ENCODE assay signal across 14 mouse cellular contexts in the genomic region with DNA sequence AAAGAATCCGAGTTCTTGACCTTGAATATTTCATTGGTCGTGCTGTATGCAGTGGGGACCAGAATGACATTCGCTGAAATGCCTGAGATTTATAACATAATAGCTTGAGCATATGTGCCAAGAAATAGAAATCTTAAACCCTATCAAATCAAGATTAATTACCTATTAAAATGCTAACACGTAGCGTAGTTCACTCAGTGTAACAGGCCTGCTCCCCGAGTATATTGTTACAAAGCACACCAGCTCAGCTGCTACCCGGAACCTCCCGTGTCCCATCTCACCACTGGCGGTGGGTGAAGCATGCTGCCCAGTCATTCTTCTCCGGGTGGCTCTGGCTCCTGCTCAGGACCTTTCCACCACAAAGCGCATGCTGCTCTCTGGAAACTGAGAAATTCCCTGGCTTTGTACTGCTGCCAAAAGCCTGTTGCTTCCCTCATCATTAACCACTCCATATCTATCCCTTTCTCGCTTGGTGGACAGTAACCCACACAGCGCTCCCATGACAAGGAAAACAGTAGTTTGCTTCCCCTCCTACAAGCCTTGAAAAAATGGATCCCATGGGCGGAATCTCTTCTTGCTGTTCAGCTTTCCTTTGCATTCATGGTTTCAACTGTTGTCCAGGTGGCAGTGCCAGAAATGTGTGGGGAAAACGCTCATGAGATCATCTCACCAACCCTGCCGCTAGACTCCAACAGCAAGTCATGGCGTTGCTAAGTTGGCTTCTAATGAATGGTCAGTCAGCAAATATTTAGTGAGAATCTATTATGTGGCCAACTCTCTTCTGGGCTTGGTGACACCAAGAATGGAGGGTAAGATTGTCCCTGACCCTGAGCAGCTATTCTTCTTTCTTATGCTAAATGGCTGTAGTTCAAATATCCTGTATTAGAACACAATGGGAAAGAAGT.
DNase-seq lines count a peak whose midpoint lies in the region; ATAC-seq lines count a peak whose summit lies in the region.
"Had no signal": no experiment of that assay in that cellular context is flagged by ENCODE, and none has a peak within 500 bp of the region (broad histone marks: within the 10 kb centered on the region; RNA-seq: fewer than 3 reads in every experiment).

No protein-coding gene starts in this region.

- no peaks in the 10 kb centered on the region for H3K9me3 ChIP-seq in kidney, embryonic 15.5 days (replicated peaks)
- H3K9me3 ChIP-seq in midbrain, embryonic 14.5 days (ENCODE audit: control insufficient read depth, low read length), result no peaks in the 10 kb centered on the region
- no peaks in the 10 kb centered on the region for H3K9me3 ChIP-seq in midbrain, embryonic 13.5 days
- H3K9me3 ChIP-seq in hindbrain, embryonic 13.5 days, result no peaks in the 10 kb centered on the region
- H3K9me3 ChIP-seq in neural tube, embryonic 13.5 days, result no peaks in the 10 kb centered on the region
- no peaks in the 10 kb centered on the region for H3K9me3 ChIP-seq in embryonic facial prominence, embryonic 10.5 days
- H3K9me3 ChIP-seq: midbrain, embryonic 12.5 days had no signal

- H3K4me3 ChIP-seq in kidney, embryonic 15.5 days (replicated peaks), result no peak overlapping the region
- H3K4me3 ChIP-seq in midbrain, embryonic 14.5 days (replicated peaks; ENCODE audit: low read depth, low read length), result no peak overlapping the region
- H3K4me3 ChIP-seq in midbrain, embryonic 13.5 days (replicated peaks), result no peak overlapping the region
- H3K4me3 ChIP-seq in hindbrain, embryonic 13.5 days, result no peak overlapping the region
- no peak overlapping the region for H3K4me3 ChIP-seq in neural tube, embryonic 13.5 days
- no peak overlapping the region for H3K4me3 ChIP-seq in embryonic facial prominence, embryonic 10.5 days
- H3K4me3 ChIP-seq: erythroblast, embryonic 14.5 days; heart, adult 2 months; midbrain, embryonic 12.5 days had no signal

- H3K27ac ChIP-seq in kidney, embryonic 15.5 days, result peak overlapping the region; percentile 73
- H3K27ac ChIP-seq in midbrain, embryonic 14.5 days (replicated peaks; ENCODE audit: low read depth, low read length), result no peak overlapping the region; the same call in 1 of the 2 replicates
- no peak overlapping the region for H3K27ac ChIP-seq in midbrain, embryonic 13.5 days
- H3K27ac ChIP-seq in hindbrain, embryonic 13.5 days, result peak overlapping the region; percentile 31; the same call in 1 of the 2 replicates
- H3K27ac ChIP-seq in neural tube, embryonic 13.5 days (replicated peaks), result peak overlapping the region; percentile 57
- H3K27ac ChIP-seq in embryonic facial prominence, embryonic 10.5 days (replicated peaks), result no peak overlapping the region; the same call in 1 of the 2 replicates
- H3K27ac ChIP-seq: heart, adult 2 months; liver, embryonic 14.5 days; midbrain, embryonic 12.5 days had no signal

- 0 out of 2 replicates have a peak overlapping the region, but pooled peaks have one; percentile 6 for H3K4me2 ChIP-seq in kidney, embryonic 15.5 days
- H3K4me2 ChIP-seq in midbrain, embryonic 14.5 days (ENCODE audit: low read length), result no peak overlapping the region
- H3K4me2 ChIP-seq in midbrain, embryonic 13.5 days (replicated peaks), result no peak overlapping the region
- no peak overlapping the region for H3K4me2 ChIP-seq in hindbrain, embryonic 13.5 days
- H3K4me2 ChIP-seq in neural tube, embryonic 13.5 days, result no peak overlapping the region
- H3K4me2 ChIP-seq: midbrain, embryonic 12.5 days had no signal

- H3K36me3 ChIP-seq in kidney, embryonic 15.5 days, result no peaks in the 10 kb centered on the region
- no peaks in the 10 kb centered on the region for H3K36me3 ChIP-seq in midbrain, embryonic 14.5 days (ENCODE audit: control insufficient read depth, insufficient read depth, low read length)
- no peaks in the 10 kb centered on the region for H3K36me3 ChIP-seq in midbrain, embryonic 13.5 days
- H3K36me3 ChIP-seq in hindbrain, embryonic 13.5 days, result no peaks in the 10 kb centered on the region
- H3K36me3 ChIP-seq in neural tube, embryonic 13.5 days, result no peaks in the 10 kb centered on the region
- H3K36me3 ChIP-seq in embryonic facial prominence, embryonic 10.5 days (replicated peaks), result no peaks in the 10 kb centered on the region
- H3K36me3 ChIP-seq: midbrain, embryonic 12.5 days had no signal

- peaks cover 28% of the 10 kb centered on the region for H3K4me1 ChIP-seq in kidney, embryonic 15.5 days
- no peaks in the 10 kb centered on the region for H3K4me1 ChIP-seq in midbrain, embryonic 14.5 days (ENCODE audit: control insufficient read depth, insufficient read depth, low read length)
- peaks cover 6% of the 10 kb centered on the region; the same call in 1 of the 2 replicates for H3K4me1 ChIP-seq in midbrain, embryonic 13.5 days (replicated peaks)
- H3K4me1 ChIP-seq in hindbrain, embryonic 13.5 days (replicated peaks), result peaks cover 20% of the 10 kb centered on the region
- peaks cover 40% of the 10 kb centered on the region for H3K4me1 ChIP-seq in neural tube, embryonic 13.5 days (replicated peaks)
- H3K4me1 ChIP-seq in embryonic facial prominence, embryonic 10.5 days, result peaks cover 17% of the 10 kb centered on the region

- 32% methylated on average over 17 of the region's 17 CpGs for WGBS in kidney, embryonic 15.5 days
- whole genome bisulfite sequencing in midbrain, embryonic 14.5 days, result 79% methylated on average over 17 of the region's 17 CpGs
- WGBS in midbrain, embryonic 13.5 days, result 78% methylated on average over 17 of the region's 17 CpGs
- WGBS in hindbrain, embryonic 13.5 days, result 38% methylated on average over 17 of the region's 17 CpGs
- WGBS in neural tube, embryonic 13.5 days, result 30% methylated on average over 17 of the region's 17 CpGs
- WGBS in embryonic facial prominence, embryonic 10.5 days, result 90% methylated on average over 17 of the region's 17 CpGs

- no peak for DNase-seq in kidney, adult 9 months
- peak; percentile 21 for DNase-seq in midbrain, embryonic 14.5 days
- DNase-seq in embryonic facial prominence, embryonic 10.5 days (ENCODE audit: low spot score), result no peak
- DNase-seq: heart, postnatal 14 days; kidney, postnatal 14 days; thymus, adult 18-20 months had no signal

- ATAC-seq in kidney, embryonic 15.5 days (replicated peaks; ENCODE audit: low FRiP score), result peak; percentile 87
- no peak for ATAC-seq in midbrain, embryonic 14.5 days (ENCODE audit: low FRiP score, low TSS enrichment)
- no peak for ATAC-seq in midbrain, embryonic 13.5 days
- ATAC-seq in hindbrain, embryonic 13.5 days (ENCODE audit: low FRiP score), result peak; percentile 73; the same call in 1 of the 2 replicates
- ATAC-seq in neural tube, embryonic 13.5 days (ENCODE audit: low read depth), result peak; percentile 69; the same call in 1 of the 2 replicates

- no peak overlapping the region for H3K9ac ChIP-seq in kidney, embryonic 15.5 days
- no peak overlapping the region for H3K9ac ChIP-seq in midbrain, embryonic 14.5 days (replicated peaks; ENCODE audit: low read length)
- H3K9ac ChIP-seq in midbrain, embryonic 13.5 days (replicated peaks), result no peak overlapping the region
- H3K9ac ChIP-seq in hindbrain, embryonic 13.5 days, result no peak overlapping the region
- H3K9ac ChIP-seq in neural tube, embryonic 13.5 days, result no peak overlapping the region
- H3K9ac ChIP-seq: liver, embryonic 14.5 days; midbrain, embryonic 12.5 days had no signal

- no peaks in the 10 kb centered on the region for H3K27me3 ChIP-seq in kidney, embryonic 15.5 days
- no peaks in the 10 kb centered on the region for H3K27me3 ChIP-seq in midbrain, embryonic 14.5 days (ENCODE audit: control insufficient read depth, insufficient read depth, low read length)
- H3K27me3 ChIP-seq in midbrain, embryonic 13.5 days, result no peaks in the 10 kb centered on the region
- H3K27me3 ChIP-seq in hindbrain, embryonic 13.5 days, result 0 out of 2 replicates have a peak, but pooled peaks cover 3% of the 10 kb centered on the region
- H3K27me3 ChIP-seq in neural tube, embryonic 13.5 days, result 0 out of 2 replicates have a peak, but pooled peaks cover 6% of the 10 kb centered on the region
- H3K27me3 ChIP-seq in embryonic facial prominence, embryonic 10.5 days (replicated peaks; ENCODE audit: low read depth, poor library complexity, severe bottlenecking), result no peaks in the 10 kb centered on the region
- H3K27me3 ChIP-seq: midbrain, embryonic 12.5 days had no signal

Comparison
In these comparisons a context has a peak if more than half of its experiments do, and no peak if none do; other contexts are left out.
1. ATAC-seq: peak in kidney, embryonic 15.5 days (single experiment), hindbrain, embryonic 13.5 days (single experiment) and neural tube, embryonic 13.5 days (single experiment); none in midbrain, embryonic 14.5 days (single experiment) and midbrain, embryonic 13.5 days (single experiment).
2. H3K27ac ChIP-seq: peak in kidney, embryonic 15.5 days (single experiment), hindbrain, embryonic 13.5 days (single experiment) and neural tube, embryonic 13.5 days (single experiment); none in midbrain, embryonic 14.5 days (single experiment), midbrain, embryonic 13.5 days (single experiment) and embryonic facial prominence, embryonic 10.5 days (single experiment).